Mouse (Mus musculus) gastrocnemius, postnatal 36 days (tissue): ENCODE measurements at regions not wholly inside any gene's neighbourhood (a gene's known extent, or its start where the extent isn't known, plus 50 kb on each side); places are given as distances from the start of the nearest gene placed in this dataset.

Experiments
- DNase-seq, 2 experiments: peaks; one replicate each; pipeline ENCODE4 v3.0.0; 2022
- intact Hi-C: fragments of 180-260 bp; cut with DNase I; formaldehyde crosslinking; loops from one replicate; pipeline ENCODE4 v1.15.1; 2025

GRCm38 (mm10) chr3:150752787-150753186, 684.9 kb upstream of the Adgrl4 start:
- intact Hi-C loops: no loop called here
- DNase-seq: no peak

- DNase-seq: no peak
- intact Hi-C loops: no loop called here
Measured at GRCm38 (mm10) chr3:150759854-150760253, 677.8 kb upstream of the Adgrl4 start.

GRCm38 (mm10) chr3:150784576-150784975, 653.1 kb upstream of the Adgrl4 start:
- intact Hi-C loops: no loop called here
- no peak for DNase-seq

GRCm38 (mm10) chr3:150817807-150818206, 619.9 kb upstream of the Adgrl4 start:
- intact Hi-C loops: no loop called here

GRCm38 (mm10) chr3:150819369-150819768, 618.3 kb upstream of the Adgrl4 start:
- intact Hi-C loops: no loop called here

More at GRCm38 (mm10) chr3:150817807-150818206, 619.9 kb upstream of the Adgrl4 start:
- DNase-seq: no peak

GRCm38 (mm10) chr3:150820039-150820438, 617.6 kb upstream of the Adgrl4 start:
- no peak for DNase-seq
- intact Hi-C loops: no loop called here

More at GRCm38 (mm10) chr3:150819369-150819768, 618.3 kb upstream of the Adgrl4 start:
- no peak for DNase-seq

GRCm38 (mm10) chr3:150846029-150846428, 591.7 kb upstream of the Adgrl4 start:
- DNase-seq: no peak
- intact Hi-C loops: no loop called here

- no peak for DNase-seq
- intact Hi-C loops: no loop called here
Measured at GRCm38 (mm10) chr3:150852107-150852506, 585.6 kb upstream of the Adgrl4 start.

GRCm38 (mm10) chr3:150896668-150897067, 541.0 kb upstream of the Adgrl4 start:
- DNase-seq: no peak
- intact Hi-C loops: no loop called here

GRCm38 (mm10) chr3:150910091-150910490, 527.6 kb upstream of the Adgrl4 start:
- intact Hi-C loops: no loop called here
- no peak for DNase-seq

GRCm38 (mm10) chr3:150954897-150955296, 482.8 kb upstream of the Adgrl4 start:
- no peak for DNase-seq
- intact Hi-C loops: no loop called here

GRCm38 (mm10) chr3:150999652-151000051, 438.0 kb upstream of the Adgrl4 start:
- no peak for DNase-seq
- intact Hi-C loops: no loop called here

- no peak for DNase-seq
- intact Hi-C loops: no loop called here
Measured at GRCm38 (mm10) chr3:151000217-151000616, 437.5 kb upstream of the Adgrl4 start.

GRCm38 (mm10) chr3:151001881-151002412, 435.7 kb upstream of the Adgrl4 start:
- intact Hi-C loops: no loop called here
- no peak for DNase-seq

GRCm38 (mm10) chr3:151003524-151003923, 434.2 kb upstream of the Adgrl4 start:
- DNase-seq: no peak
- intact Hi-C loops: no loop called here

GRCm38 (mm10) chr3:151003990-151004389, 433.7 kb upstream of the Adgrl4 start:
- no peak for DNase-seq
- intact Hi-C loops: no loop called here

- intact Hi-C loops: no loop called here
Measured at GRCm38 (mm10) chr3:151020014-151020413, 417.7 kb upstream of the Adgrl4 start.

GRCm38 (mm10) chr3:151057491-151057890, 380.2 kb upstream of the Adgrl4 start:
- intact Hi-C loops: no loop called here
- no peak for DNase-seq

More at GRCm38 (mm10) chr3:151020014-151020413, 417.7 kb upstream of the Adgrl4 start:
- no peak for DNase-seq

GRCm38 (mm10) chr3:151072322-151072721, 365.4 kb upstream of the Adgrl4 start:
- intact Hi-C loops: no loop called here
- DNase-seq: no peak

- intact Hi-C loops: no loop called here
- DNase-seq: no peak
Measured at GRCm38 (mm10) chr3:151116831-151117230, 320.9 kb upstream of the Adgrl4 start.

GRCm38 (mm10) chr3:151117583-151118041, 320.1 kb upstream of the Adgrl4 start:
- no peak for DNase-seq
- intact Hi-C loops: no loop called here

GRCm38 (mm10) chr3:151124131-151124530, 313.6 kb upstream of the Adgrl4 start:
- no peak for DNase-seq
- intact Hi-C loops: no loop called here

GRCm38 (mm10) chr3:151146889-151147288, 290.8 kb upstream of the Adgrl4 start:
- DNase-seq: no peak
- intact Hi-C loops: no loop called here
